Mouse (Mus musculus) liver, embryonic 16.5 days (tissue): ENCODE results near the gene Nudt1. TPM values are rescaled to one million over a fixed set of nuclear protein-coding genes. Genes with fewer than 3 reads are reported as not detected.

Source experiments
- ATAC-seq: fragments of 200-750 bp; cut with Nextera tagmentation; 2 replicates; pipeline ENCODE4 v1.8.0; 2017; ENCODE audit warnings: low read depth, mild to moderate bottlenecking, moderate number of reproducible peaks, moderate library complexity
- H3K27ac ChIP-seq: fragments of 300-500 bp; sonication (generic); 2 replicates; pipeline ENCODE4 v1.5.1; 2014; ENCODE audit warnings: mild to moderate bottlenecking, low read length
- H3K27me3 ChIP-seq: fragments of 300-500 bp; sonication (generic); 2 replicates; pipeline ENCODE4 v1.6.1; 2014; ENCODE audit warnings: low read depth, low read length, mixed read lengths; ENCODE audit not compliant: control insufficient read depth, insufficient read depth
- H3K36me3 ChIP-seq: fragments of 300-500 bp; sonication (generic); 2 replicates; pipeline ENCODE4 v1.6.1; 2014; ENCODE audit warnings: mild to moderate bottlenecking; ENCODE audit not compliant: control insufficient read depth, insufficient read depth
- H3K4me1 ChIP-seq: fragments of 300-500 bp; sonication (generic); 2 replicates; pipeline ENCODE4 v1.6.1; 2014; ENCODE audit warnings: low read depth, low read length, mixed read lengths; ENCODE audit not compliant: control insufficient read depth
- H3K4me2 ChIP-seq: fragments of 300-500 bp; sonication (generic); 2 replicates; pipeline ENCODE4 v1.6.1; 2014; ENCODE audit warnings: low read depth, low read length, mixed read lengths
- H3K4me3 ChIP-seq: fragments of 300-500 bp; sonication (generic); 2 replicates; pipeline ENCODE4 v1.5.1; 2014; ENCODE audit warnings: low read depth, mild to moderate bottlenecking, low read length
- H3K9ac ChIP-seq: fragments of 300-500 bp; sonication (generic); 2 replicates; pipeline ENCODE4 v1.6.1; 2014; ENCODE audit warnings: low read depth, low read length
- H3K9me3 ChIP-seq: fragments of 300-500 bp; sonication (generic); replicated peaks from 2 replicates; pipeline ENCODE4 v1.6.1; 2016; ENCODE audit warnings: low read length; ENCODE audit not compliant: control insufficient read depth
- WGBS: fragments of 180-500 bp; shearing (Covaris S2); extraction: QIAGEN DNeasy Blood & Tissue Kit; methylation state at CpG from one replicate; pipeline ENCODE4 v1.1.7; 2014; ENCODE audit not compliant: insufficient replicate concordance; 5-methylcytosine and 5-hydroxymethylcytosine counted together
- polyA plus RNA-seq: library from polyadenylated mRNA; unstranded; fragments of >200 nt; fragmentation: Nextera tagmentation; extraction: Ambion mirVana; gene quantifications from 2 replicates; pipeline ENCODE4 v1.2.1, GENCODE M21; 2015

Nudt1 gene
- polyA plus RNA-seq, 1 experiment from 2014 or later: 19.0 TPM

DNA sequence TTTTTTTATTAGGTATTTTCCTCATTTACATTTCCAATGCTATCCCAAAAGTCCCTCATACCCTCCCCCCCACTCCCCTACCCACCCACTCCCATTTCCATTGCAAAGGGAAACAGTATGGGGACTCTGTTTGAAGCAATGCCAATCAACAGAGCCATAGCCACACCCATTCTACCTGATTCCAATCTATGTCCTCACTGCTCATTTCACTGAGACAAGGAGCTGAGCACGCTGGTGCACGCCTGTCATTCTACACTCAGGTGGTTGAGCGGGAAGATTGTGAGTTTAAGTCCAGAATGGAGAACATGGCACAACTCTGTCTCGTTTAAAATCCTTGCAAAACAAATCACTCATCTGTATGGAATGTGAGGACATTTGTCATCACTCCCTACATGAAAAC, 11.1 kb downstream of the Nudt1 start:
- peak; percentile 41; the same call in 1 of the 2 replicates for ATAC-seq
- Histone ChIP-seq H3K4me1 (peaks cover 19% of the 10 kb centered on the region), H3K4me3 (peak overlapping the region; percentile 70), H3K9me3 (no peaks in the 10 kb centered on the region), H3K9ac (no peak overlapping the region; the same call in 1 of the 2 replicates), H3K36me3 (no peaks in the 10 kb centered on the region; the same call in 1 of the 2 replicates), H3K4me2 (peak overlapping the region; percentile 97), H3K27ac (peak overlapping the region; percentile 91; the same call in 1 of the 2 replicates), H3K27me3 (no peaks in the 10 kb centered on the region)
- 30% methylated on average over 4 of the region's 4 CpGs for WGBS

- no peak for ATAC-seq
- Histone ChIP-seq H3K9me3 (0 out of 2 replicates have a peak, but pooled peaks cover under 1% of the 10 kb centered on the region), H3K4me1 (peaks cover 19% of the 10 kb centered on the region), H3K36me3 (peaks cover 7% of the 10 kb centered on the region), H3K4me2 (no peak overlapping the region), H3K9ac (no peak overlapping the region), H3K27ac (no peak overlapping the region), H3K4me3 (no peak overlapping the region), H3K27me3 (no peaks in the 10 kb centered on the region)
- 19% methylated on average over 2 of the region's 2 CpGs for WGBS
These were observed 12.2 kb downstream of the Nudt1 start for GRCm38 (mm10) chr5:140333631-140334030.

- no peaks in the 10 kb centered on the region for H3K27me3 ChIP-seq
- peaks cover 15% of the 10 kb centered on the region for H3K36me3 ChIP-seq
- 0 out of 2 replicates have a peak, but pooled peaks cover 2% of the 10 kb centered on the region for H3K9me3 ChIP-seq
- 50% methylated on average over 1 of the region's 1 CpGs for WGBS
- H3K4me1 ChIP-seq: peaks cover 10% of the 10 kb centered on the region
- no peak for ATAC-seq
- H3K4me3 ChIP-seq: no peak overlapping the region
- H3K27ac ChIP-seq: no peak overlapping the region
- no peak overlapping the region for H3K4me2 ChIP-seq
- no peak overlapping the region for H3K9ac ChIP-seq
These were observed 15.2 kb downstream of the Nudt1 start for GRCm38 (mm10) chr5:140336680-140337079.

DNA sequence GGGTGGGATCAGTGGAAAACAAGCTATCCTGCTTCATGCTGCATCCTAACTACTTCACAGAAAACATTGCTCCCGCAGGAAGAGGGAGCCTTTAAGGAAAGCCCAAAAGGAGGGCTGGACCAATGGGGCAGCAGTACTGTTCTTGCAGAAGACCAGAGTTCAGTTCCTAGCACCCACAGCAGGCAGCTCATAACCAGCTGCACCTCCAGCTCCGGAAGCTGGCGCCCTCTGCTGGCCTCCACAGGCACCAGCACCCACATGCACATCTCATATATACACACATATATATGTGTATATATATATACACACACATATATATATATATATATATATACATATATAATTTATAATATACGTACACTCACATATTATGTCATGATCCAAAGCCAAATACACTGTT, 17.3 kb downstream of the Nudt1 start:
- H3K4me3 ChIP-seq: no peak overlapping the region
- H3K27me3 ChIP-seq: no peaks in the 10 kb centered on the region
- WGBS: 86% methylated on average over 4 of the region's 4 CpGs
- no peak overlapping the region for H3K4me2 ChIP-seq
- ATAC-seq: no peak
- H3K4me1 ChIP-seq: no peaks in the 10 kb centered on the region
- H3K27ac ChIP-seq: no peak overlapping the region
- H3K9ac ChIP-seq: no peak overlapping the region
- peaks cover 15% of the 10 kb centered on the region for H3K36me3 ChIP-seq
- H3K9me3 ChIP-seq: 0 out of 2 replicates have a peak, but pooled peaks cover 2% of the 10 kb centered on the region

GRCm38 (mm10) chr5:140339836-140340235, 18.4 kb downstream of the Nudt1 start:
- no peak overlapping the region for H3K27ac ChIP-seq
- no peaks in the 10 kb centered on the region for H3K4me1 ChIP-seq
- no peak for ATAC-seq
- H3K27me3 ChIP-seq: no peaks in the 10 kb centered on the region
- H3K9me3 ChIP-seq: 0 out of 2 replicates have a peak, but pooled peaks cover 2% of the 10 kb centered on the region
- no peak overlapping the region for H3K4me2 ChIP-seq
- H3K9ac ChIP-seq: no peak overlapping the region
- no peak overlapping the region for H3K4me3 ChIP-seq
- WGBS: 77% methylated on average over 3 of the region's 3 CpGs
- H3K36me3 ChIP-seq: peaks cover 20% of the 10 kb centered on the region

DNA sequence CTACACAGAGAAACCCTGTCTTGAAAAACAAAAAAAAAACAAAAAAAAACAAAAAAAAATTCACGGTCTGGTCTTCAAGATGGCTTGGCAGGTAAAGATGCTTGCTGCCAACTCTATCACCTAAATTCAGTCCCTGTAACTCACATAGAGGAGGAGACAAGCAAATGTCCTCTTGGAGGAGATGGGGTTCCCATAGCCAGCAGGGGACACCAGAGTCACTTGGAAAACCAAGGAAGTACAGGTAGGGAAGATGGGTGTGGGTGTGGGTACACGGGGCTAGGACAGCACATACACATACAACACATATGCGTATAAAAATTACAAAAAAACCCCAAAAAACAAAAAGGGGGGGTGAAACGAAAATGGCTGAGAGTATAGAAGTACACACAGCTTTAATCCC, 21.4 kb downstream of the Nudt1 start:
- no peaks in the 10 kb centered on the region for H3K27me3 ChIP-seq
- WGBS: 71% methylated on average over 4 of the region's 4 CpGs
- ATAC-seq: no peak
- no peak overlapping the region for H3K27ac ChIP-seq
- no peak overlapping the region for H3K4me3 ChIP-seq
- H3K36me3 ChIP-seq: peaks cover 20% of the 10 kb centered on the region
- H3K4me1 ChIP-seq: no peaks in the 10 kb centered on the region
- H3K9me3 ChIP-seq: 0 out of 2 replicates have a peak, but pooled peaks cover 2% of the 10 kb centered on the region
- H3K4me2 ChIP-seq: no peak overlapping the region
- no peak overlapping the region for H3K9ac ChIP-seq

- Histone ChIP-seq H3K9me3 (no peaks in the 10 kb centered on the region), H3K4me2 (no peak overlapping the region), H3K9ac (no peak overlapping the region), H3K27me3 (no peaks in the 10 kb centered on the region), H3K36me3 (peaks cover 5% of the 10 kb centered on the region), H3K4me3 (no peak overlapping the region), H3K4me1 (no peaks in the 10 kb centered on the region), H3K27ac (no peak overlapping the region)
- 65% methylated on average over 4 of the region's 4 CpGs for WGBS
- no peak for ATAC-seq
These were observed 23.8 kb downstream of the Nudt1 start for GRCm38 (mm10) chr5:140345244-140345643.

GRCm38 (mm10) chr5:140346050-140346449, 24.6 kb downstream of the Nudt1 start:
- Histone ChIP-seq H3K36me3 (peaks cover 5% of the 10 kb centered on the region), H3K9me3 (no peaks in the 10 kb centered on the region), H3K4me1 (no peaks in the 10 kb centered on the region), H3K4me3 (no peak overlapping the region), H3K27me3 (no peaks in the 10 kb centered on the region), H3K4me2 (no peak overlapping the region), H3K27ac (no peak overlapping the region), H3K9ac (no peak overlapping the region)
- no peak for ATAC-seq
- 52% methylated on average over 1 of the region's 1 CpGs for WGBS

DNA sequence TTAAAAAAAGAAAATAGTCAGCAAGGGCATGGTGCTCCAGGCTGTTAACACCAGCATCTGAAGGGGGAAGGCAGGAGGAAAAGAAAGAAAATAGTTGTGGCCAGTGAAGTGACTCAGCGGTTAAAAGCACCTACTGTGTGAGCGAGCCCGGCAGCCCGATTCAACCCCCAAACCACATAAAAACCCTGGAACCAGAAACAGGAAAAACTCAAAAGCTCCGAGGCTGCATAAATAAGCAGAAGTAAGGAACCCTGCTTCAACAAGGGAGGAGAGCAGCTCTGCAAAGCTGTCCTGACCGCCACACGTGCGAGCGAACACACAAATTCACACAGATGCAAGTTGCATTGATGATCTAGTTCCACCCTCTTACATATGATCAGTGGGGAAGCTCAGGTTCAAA, 28.4 kb downstream of the Nudt1 start:
- Histone ChIP-seq H3K27ac (no peak overlapping the region), H3K27me3 (no peaks in the 10 kb centered on the region), H3K4me3 (no peak overlapping the region), H3K4me1 (no peaks in the 10 kb centered on the region), H3K9me3 (no peaks in the 10 kb centered on the region), H3K4me2 (no peak overlapping the region), H3K9ac (no peak overlapping the region), H3K36me3 (peaks cover 15% of the 10 kb centered on the region; the same call in 1 of the 2 replicates)
- no peak for ATAC-seq
- WGBS: 53% methylated on average over 9 of the region's 9 CpGs
